Mouse (Mus musculus) cortical plate, adult 2 months (tissue): ENCODE results near the gene Nt5c1a.

Experiments used
- CTCF ChIP-seq: fragments of 200-500 bp; IDR thresholded peaks from 2 replicates; pipeline ENCODE4 v1.5.1; 2011; ENCODE audit warnings: mild to moderate bottlenecking, control low read depth, low read length; ENCODE audit not compliant: insufficient read depth; ENCODE audit errors: extremely low read depth
- POLR2A ChIP-seq: fragments of 200-500 bp; IDR thresholded peaks from 2 replicates; pipeline ENCODE4 v1.6.1; 2011; ENCODE audit warnings: mild to moderate bottlenecking, low read length, control low read depth; ENCODE audit not compliant: insufficient read depth; ENCODE audit errors: extremely low read depth

DNA sequence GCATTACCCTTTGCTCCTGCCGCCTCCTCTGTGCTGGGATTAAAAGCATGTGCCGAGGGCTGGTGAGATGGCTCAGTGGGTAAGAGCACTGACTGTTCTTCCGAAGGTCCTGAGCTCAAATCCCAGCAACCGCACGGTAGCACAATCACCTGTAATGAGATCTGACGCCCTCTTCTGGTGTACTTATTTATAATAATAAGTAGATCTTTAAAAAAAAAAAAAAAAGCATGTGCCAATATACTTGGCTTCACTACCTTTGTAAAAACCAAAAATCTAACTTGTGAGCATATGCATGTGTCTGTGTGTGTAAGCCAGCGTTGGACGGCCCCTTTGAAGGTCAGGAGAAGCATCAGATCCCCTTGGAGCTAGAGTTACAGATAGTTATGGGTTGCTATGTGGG is 9.7 kb downstream of the Nt5c1a start:
- TF ChIP-seq CTCF, result no peak
- TF ChIP-seq POLR2A, result no peak
